Mouse (Mus musculus) inflammation-experienced regulatory T-cells, adult 6 months (primary cell): Measurements from ENCODE around the gene Gm48552. TPM values are rescaled to one million over a fixed set of nuclear protein-coding genes. Genes with fewer than 3 reads are reported as not detected.

Experiments
- ATAC-seq: one replicate; pipeline ENCODE4 v1.8.0; 2017
- polyA plus RNA-seq, 3 experiments: library from polyadenylated mRNA; unstranded; fragments of 100-300 nt; shearing (Covaris generic); gene quantifications; one replicate each; pipeline ENCODE4 v1.2.1; 2017

Gm48552 gene
- polyA plus RNA-seq, result 1 to 10 TPM in 1 of 3 experiments, not detected in 2; 3.1 TPM

DNA sequence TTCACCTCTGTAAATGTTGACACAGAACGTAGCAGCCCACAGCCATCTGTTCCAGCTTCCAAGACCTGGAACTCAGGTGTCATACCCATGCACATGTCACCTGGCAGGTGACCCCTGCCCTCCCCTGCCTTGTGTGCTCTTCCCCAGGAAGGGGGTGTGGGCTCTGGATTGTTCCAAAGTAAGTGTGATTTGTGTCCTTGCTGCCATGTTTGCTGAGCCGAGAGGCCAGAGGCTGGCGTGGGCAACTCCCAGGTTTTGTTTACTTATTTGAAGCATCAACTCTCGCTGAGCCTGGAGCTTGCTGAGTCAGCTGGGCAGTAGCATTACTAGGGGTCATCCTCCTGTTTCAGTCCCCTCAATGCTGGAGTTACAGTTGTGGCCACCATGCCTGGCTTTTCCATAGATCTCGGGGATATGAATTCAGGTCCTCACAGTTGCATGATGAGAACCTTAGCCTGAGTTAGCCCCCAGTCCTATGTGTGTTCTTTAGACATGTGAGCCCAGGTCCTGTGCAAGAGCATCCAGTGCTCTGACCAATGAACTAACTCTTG lies at the start of gene Gm48552:
Gene Gm48552, plus strand, starts transcription at position 501 of the 551 bp plus-strand sequence.
- ATAC-seq, result no peak

DNA sequence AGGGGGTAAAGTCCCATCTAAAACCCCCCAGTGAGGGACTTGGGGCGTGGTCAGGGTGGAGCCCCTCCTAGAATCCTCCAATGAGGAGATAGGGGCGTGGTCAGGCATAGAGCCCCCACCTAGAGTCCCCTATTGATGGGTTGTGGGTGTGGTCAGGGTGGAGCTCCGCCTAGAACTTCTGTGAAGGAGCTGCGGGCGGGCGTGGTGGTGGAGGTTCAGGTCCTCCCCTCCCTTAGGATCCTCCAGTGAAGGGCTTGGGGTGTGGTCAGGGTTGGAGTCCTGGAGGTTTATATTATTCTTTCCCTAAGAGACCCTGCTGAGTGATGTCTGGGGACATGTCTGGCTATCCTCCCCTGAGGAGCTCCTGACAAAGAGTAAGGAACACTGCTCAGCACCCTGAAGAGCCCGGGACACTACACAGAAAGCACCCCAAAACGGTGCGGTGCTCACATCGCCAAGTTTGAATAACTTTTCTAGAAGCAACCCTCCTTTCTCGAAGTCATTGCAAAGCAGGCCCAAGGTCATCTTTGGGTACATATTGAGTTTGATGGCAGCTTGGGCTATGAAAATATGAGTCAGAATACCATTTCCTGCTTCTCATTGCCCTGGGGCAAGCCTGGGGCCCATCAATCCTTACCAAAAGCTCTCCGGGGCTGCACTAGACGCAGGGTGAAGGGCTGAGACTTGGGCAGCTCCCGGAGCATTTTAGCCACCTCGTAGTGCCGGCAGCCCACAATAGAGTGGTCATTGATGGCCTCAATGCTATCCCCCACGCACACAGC lies 48.1 kb upstream of the Gm48552 start:
- no peak for ATAC-seq

- peak; percentile 49 for ATAC-seq
Observed at GRCm38 (mm10) chr10:81341333-81341949, 47.4 kb upstream of the Gm48552 start.

- peak; percentile 33 for ATAC-seq
Observed at GRCm38 (mm10) chr10:81342686-81343505, 45.9 kb upstream of the Gm48552 start, which contains the start of gene Gipc3. Gene Gipc3, minus strand, starts transcription at chr10:81343266.

DNA sequence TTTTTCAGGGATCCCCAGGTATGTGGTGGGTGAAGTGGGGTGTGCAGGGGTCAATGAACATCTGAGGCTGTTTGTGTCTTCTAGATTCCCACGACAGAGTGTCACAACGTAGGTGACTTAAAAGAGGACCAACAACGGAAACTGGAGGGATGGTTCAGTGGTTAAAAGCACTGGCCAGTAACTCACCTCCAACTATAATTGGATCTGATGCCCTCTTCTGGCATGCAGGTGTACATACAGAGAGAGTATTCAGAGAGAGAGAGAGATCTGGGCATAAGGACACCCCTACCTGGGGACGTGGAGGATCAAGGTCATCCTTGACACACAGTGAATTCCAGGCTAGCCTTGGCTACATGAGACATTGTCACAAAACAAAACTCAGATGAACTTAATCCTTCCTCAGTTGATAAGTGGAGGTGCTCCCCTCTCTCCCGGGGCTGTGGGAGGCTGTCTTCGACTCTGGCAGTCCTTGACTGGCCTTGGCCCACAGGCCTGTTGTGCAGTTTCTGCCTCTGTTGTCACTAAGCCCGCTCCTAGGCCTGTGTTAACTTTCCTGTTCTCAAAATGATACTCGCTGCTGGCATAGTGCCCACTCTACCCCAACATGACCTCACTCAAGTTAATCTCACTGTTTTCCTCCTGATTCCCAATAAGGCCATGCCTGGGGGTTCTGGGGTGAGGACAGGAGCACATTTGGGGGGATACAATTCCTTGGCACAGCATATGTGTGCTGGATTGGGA lies 44.2 kb upstream of the Gm48552 start:
- ATAC-seq, result peak; percentile 41

DNA sequence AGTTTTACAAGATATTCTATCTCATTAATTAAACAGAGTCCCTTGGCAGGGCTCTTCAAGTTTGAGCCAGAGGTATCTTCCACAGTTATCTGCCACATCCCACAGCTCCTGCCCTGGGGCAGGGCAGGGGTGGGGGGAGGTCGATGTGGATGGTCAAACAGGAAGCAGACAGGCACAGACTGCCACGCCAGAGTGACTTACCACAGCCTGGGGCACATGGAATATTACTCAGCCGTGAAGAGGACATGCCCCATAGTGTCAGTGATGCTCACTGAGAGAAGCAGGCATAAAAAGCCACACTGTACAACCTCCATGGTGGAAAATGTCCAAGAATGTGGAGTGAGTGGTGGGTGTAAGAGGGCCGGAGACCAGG lies 43.7 kb upstream of the Gm48552 start:
- ATAC-seq, result no peak

DNA sequence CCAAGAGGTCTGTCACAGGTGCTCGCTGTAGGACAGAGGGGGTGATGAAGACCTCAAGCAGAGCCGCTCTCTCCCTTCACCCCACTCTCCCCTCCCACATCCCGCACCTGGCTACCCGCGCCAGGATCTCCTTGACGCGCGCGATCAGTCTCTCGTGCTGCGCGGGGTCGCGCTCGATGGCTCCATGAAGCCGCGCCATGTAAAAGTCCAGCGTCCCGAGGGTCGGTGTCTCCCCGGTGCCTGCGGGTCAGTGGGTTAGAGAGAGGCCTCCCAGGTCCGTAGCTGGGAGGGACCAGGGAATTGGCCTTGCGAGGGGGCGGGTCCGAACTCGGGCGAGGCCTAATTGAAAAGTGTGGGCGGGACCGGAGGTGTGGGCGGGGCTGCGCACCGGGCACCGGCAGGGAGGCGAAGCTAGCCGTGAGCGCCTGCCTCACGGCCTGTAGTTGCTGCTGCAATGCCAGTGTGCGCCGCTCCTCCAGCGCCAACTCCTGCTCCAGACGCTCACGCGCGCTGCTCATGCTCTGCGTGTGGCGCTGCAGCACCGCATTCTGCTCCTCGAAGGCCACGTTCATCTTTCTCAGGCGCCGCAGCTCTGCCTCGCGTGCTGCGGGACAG lies 42.2 kb upstream of the Gm48552 start:
- no peak for ATAC-seq

DNA sequence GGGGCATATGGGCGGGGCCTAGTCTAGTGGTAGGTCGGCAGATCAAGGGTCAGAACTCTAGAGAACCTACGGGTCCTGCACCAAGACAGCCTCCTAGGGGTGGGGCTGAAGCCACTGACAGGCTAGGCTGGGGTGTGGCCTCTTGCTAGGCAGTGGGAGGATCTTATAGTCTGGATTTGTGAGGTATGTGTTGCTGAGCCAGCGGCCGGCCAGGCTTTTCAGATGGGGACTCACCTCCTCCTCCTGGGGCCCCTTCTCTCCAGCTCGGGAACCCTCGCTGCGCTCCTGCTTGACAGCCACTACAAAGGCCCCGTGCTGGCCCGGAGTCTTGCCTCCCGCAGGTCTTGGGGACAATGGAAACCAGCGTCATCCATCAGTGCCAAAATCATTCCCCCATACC lies 39.7 kb upstream of the Gm48552 start:
- ATAC-seq, result no peak

DNA sequence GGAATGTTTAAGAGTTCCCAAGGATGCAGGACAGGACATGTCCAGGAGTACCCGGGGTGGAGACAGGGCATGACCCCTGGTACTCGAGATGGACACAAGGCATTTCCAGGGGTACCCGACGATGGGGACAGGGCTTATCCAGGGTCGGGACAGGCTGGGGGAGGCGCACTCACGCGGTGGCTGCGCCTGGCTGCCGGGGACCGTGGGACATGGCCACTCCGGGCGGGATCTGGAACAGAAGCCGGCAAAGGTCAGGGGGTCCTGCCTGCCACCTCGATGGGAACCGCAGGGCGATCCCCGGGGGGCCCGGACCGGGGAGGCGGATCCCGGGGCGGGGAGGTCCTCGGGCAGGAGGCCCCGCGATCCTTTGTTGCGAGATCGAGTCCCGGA lies 38.8 kb upstream of the Gm48552 start:
- no peak for ATAC-seq

DNA sequence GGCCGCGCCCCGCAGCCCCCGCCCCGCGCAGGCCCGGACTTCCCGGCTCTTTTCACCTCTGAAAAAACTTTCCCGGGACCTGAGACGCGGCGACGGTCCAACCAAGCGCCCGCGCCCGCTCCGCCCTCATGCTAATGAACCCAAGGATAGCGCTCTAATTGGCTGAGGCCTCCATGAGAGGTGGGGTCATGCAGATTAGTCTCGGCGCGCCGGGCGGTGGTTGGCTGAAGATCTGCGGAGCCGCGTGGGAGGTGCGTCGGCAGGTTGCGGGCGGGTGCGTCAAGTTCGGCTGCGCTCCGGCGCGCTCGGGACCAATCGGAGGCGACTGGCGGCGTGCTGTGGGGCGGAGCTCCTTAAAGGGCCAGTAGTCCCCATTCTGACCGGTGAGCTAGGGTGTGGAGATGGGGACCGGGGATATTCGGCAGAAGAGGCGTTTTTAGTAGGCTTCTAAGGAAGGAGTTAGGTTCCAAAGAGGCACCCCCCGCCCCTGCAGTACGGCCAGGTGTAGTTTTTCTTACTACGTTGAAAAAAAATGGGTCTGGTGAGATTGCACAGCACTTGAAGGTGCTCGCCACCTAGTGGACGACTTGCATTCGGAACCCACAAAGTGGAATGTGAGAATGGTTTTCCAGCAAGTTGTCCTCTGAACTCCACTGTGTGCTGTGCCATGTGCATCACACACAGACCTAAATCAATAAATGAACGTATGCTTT lies 38.3 kb upstream of the Gm48552 start, which contains the start of gene Hmg20b:
Gene Hmg20b, minus strand, starts transcription at position 130 of the 713 bp plus-strand sequence.
- peak; percentile 96 for ATAC-seq

DNA sequence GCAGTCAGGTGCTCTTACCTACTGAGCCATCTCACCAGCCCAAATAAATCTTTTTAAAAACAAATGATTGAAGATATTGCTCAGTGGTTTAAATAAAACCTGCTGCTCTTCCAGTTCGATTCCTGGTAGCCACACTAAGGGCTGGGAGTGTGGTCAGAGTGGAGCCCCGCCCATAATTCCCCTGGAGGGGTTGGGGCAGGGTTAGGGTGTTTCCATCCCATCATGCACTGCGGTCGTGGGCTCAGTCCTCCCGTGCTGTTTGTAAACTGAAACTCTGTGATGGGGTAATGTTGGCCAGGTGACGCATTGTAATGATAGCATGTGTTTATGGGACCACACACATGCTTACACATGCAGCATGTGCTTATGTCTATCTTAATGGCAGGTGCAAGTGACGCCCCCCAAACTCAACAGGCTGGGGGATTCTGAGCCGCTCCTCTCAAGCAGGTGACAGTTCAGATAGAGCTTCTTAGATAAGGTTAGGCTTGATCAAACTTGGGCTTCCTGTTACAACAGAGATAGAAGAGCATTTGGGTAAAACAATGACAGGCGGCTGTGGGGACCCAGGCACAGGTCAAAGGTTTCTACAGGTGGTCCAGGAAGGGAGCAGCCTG lies 37.0 kb upstream of the Gm48552 start:
- no peak for ATAC-seq

- ATAC-seq, result no peak
Observed at GRCm38 (mm10) chr10:81354738-81355477, 33.9 kb upstream of the Gm48552 start.

DNA sequence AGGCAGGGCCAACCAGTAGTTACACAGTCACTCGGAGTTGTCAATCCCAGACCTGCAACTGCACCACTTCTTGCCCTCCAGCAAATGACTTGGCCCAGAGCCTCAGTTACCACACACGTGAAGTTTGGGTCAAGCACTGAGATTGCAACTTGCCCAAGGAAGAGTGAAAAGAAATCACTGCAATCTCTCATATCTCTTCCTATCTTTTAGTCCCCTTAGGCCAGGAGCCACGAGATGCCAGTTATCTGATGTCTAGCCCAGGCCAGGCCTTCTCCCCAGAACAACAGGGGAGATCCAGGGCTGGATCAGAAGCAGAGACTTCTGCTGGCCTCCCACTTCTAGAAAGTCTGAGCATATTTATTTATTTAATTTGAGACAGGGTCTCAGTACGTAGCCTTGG lies 33.3 kb upstream of the Gm48552 start:
- ATAC-seq, result no peak

- no peak for ATAC-seq
Observed at GRCm38 (mm10) chr10:81356352-81356990, 32.3 kb upstream of the Gm48552 start.

GRCm38 (mm10) chr10:81356991-81357844 lies 31.6 kb upstream of the Gm48552 start, which contains the start of gene Mfsd12:
Gene Mfsd12, plus strand, starts transcription at chr10:81357491.
- peak; percentile 97 for ATAC-seq

GRCm38 (mm10) chr10:81358209-81358608 lies 30.6 kb upstream of the Gm48552 start:
- no peak for ATAC-seq

DNA sequence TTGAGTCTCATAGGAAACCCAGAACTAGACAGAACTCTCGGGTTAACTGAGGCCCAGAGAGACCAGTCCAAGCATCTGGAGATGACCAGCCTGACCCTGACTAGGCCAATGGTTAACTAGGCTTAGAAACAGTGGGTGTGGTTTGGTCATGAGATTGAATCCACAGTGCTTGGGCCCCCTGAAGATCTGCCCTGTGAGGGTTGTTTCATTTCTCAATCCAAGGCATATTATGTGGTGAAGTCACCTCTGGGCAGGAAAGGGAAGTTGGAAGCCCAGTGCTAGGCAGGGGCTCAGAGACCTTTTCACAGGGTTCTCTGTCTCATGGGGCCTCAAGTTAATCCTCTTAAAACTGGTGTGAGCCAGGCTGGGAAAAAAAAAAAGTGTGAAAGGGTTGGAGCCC lies 30.0 kb upstream of the Gm48552 start:
- no peak for ATAC-seq

DNA sequence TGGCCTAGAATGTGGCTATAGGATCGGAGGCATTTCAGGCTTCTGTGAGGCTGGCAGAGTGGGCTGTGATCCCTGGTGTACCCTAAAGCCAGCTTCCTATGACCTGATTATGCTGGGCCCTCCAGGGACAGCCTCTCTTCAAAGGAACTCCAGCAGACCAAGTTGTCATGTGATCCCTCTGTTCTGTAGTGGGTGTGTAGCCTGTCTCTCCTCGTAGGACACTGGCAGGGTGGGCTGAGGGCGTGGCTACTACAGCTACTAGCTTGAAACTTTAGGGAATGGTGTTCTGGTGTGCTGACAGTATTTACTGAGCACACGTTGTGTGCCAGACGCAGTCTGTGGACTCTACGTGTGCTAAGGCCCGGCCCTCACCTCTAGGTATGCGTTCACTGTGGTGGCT lies 28.1 kb upstream of the Gm48552 start:
- ATAC-seq, result no peak
